Mouse (Mus musculus) liver, adult 2 months (tissue): ENCODE data around the gene Tubb5.
"Not testable (repeated sequence)": the region's sequence is repeated elsewhere in the genome, so short reads cannot be mapped to it uniquely, and the experiment has no call there.

Experiments used
- CTCF ChIP-seq: fragments of 200-500 bp; IDR thresholded peaks from 2 replicates; pipeline ENCODE4 v1.5.1; 2011; ENCODE audit warnings: low read depth, low read length, control low read depth
- POLR2A ChIP-seq: fragments of 200-500 bp; IDR thresholded peaks from 2 replicates; pipeline ENCODE4 v1.6.1; 2011; ENCODE audit warnings: low read length, control low read depth; ENCODE audit not compliant: insufficient read depth; ENCODE audit errors: extremely low read depth

DNA sequence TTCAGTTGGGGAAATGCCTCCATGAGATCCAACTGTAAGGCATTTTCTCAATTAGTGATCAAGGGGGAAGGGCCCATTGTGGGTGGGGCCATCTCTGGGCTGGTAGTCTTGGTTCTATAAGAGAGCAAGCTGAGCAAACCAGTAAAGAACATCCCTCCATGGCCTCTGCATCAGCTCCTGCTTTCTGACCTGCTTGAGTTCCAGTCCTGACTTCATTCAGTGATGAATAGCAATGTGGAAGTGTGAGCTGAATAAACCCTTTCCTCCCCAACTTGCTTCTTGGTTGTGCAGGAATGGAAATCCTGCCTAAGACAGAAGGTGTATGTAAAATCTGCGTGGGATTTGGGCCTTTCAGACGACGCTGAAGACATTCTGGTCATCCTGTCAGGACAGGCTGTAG is 896 bp upstream of the Tubb5 start:
- not testable (repeated sequence) for TF ChIP-seq POLR2A, CTCF
